Mouse (Mus musculus) erythroblast, embryonic 14.5 days (primary cell): ENCODE measurements at regions not wholly inside any gene's neighbourhood (a gene's known extent, or its start where the extent isn't known, plus 50 kb on each side); places are given as distances from the start of the nearest gene placed in this dataset.

ENCODE experiments used
- GATA1 ChIP-seq: IDR thresholded peaks from 2 replicates; pipeline ENCODE4 v1.6.1; 2012; ENCODE audit warnings: low read length, inconsistent platforms, mixed read lengths
- TAL1 ChIP-seq: IDR thresholded peaks from 3 replicates; pipeline ENCODE4 v1.6.1; 2012; ENCODE audit warnings: low read length, inconsistent platforms, mixed read lengths

- TF ChIP-seq GATA1, result no peak
- no peak for TF ChIP-seq TAL1
Measured at GRCm38 (mm10) chr3:144021969-144022368, 183.1 kb downstream of the Lmo4 start.
